Mouse (Mus musculus): ENCODE measurements at regions not wholly inside any gene's neighbourhood (a gene's known extent, or its start where the extent isn't known, plus 50 kb on each side); places are given as distances from the start of the nearest gene placed in this dataset.

DNA sequence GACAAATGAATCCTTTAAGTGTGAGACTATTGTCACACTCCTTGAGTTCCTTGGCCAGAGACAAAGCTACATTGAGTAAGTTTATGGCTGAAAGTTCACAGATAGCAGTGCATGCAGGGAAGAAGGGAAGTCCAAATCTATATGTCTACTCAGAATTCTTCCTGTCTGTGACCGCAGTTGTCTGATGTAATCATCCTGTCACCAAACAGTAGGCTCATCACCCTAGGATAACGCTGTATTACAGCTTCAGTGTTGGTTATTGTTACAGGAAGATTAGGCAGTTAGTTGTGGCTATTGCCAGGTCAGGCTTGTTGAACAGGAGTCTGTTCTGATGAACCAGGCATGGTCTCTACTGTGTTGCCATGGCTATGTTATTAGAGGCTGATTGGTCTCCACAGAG, 574.6 kb downstream of the Bckdhb start:
- TF ChIP-seq CTCF (IDR thresholded peaks at IDR 0.05; ENCODE audit: low read depth) (no peak), EP300 (IDR thresholded peaks at IDR 0.05; ENCODE audit: low read depth) (no peak)

All from liver, embryonic 14.5 days (tissue).